Mouse (Mus musculus): ENCODE measurements around the gene Bmp10.

DNA sequence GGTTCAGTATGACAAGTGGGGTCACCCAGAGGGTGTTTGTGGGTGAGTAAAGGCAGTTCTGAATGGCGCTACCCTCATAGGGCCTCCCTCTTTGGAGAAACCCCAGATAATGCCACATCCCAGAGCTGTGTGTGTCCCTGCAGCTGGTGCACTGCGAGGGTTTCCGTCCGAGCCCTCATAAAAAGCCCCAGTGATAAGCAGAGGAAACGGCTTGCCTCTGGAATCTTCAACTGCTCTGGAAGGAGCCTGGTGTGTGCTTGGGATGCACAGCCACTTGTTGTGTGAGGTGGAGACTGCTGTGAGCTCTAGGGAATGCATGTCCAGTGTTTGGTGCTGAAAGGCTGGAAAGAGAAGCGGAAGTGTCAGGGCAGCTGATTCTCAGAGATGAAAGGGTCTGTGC is 27.3 kb upstream of the Bmp10 start:
- TF ChIP-seq CTCF (IDR thresholded peaks at IDR 0.05; ENCODE audit: control insufficient read depth, insufficient read depth, low read length) (no peak), POLR2A (IDR thresholded peaks at IDR 0.05; ENCODE audit: borderline replicate concordance, control insufficient read depth, low read depth, low read length) (no peak)
